Mouse (Mus musculus) intestine, embryonic 16.5 days (tissue): ENCODE results near the gene Dhx37. TPM values are rescaled to one million over a fixed set of nuclear protein-coding genes. Genes with fewer than 3 reads are reported as not detected.

Source experiments
- ATAC-seq: fragments of 200-750 bp; cut with Nextera tagmentation; 2 replicates; pipeline ENCODE4 v1.8.0; 2017; ENCODE audit warnings: moderate TSS enrichment, moderate library complexity
- H3K27ac ChIP-seq: fragments of 300-500 bp; sonication (generic); 2 replicates; pipeline ENCODE4 v1.5.1; 2014; ENCODE audit warnings: mild to moderate bottlenecking, low read length
- H3K27me3 ChIP-seq: fragments of 300-500 bp; sonication (generic); replicated peaks from 2 replicates; pipeline ENCODE4 v1.6.1; 2014; ENCODE audit warnings: low read length, control low read depth, mixed read lengths; ENCODE audit not compliant: control insufficient read depth, insufficient read depth
- H3K36me3 ChIP-seq: fragments of 300-500 bp; sonication (generic); 2 replicates; pipeline ENCODE4 v1.6.1; 2014; ENCODE audit warnings: low read length, control low read depth; ENCODE audit not compliant: control insufficient read depth, insufficient read depth
- H3K4me1 ChIP-seq: fragments of 300-500 bp; sonication (generic); 2 replicates; pipeline ENCODE4 v1.6.1; 2014; ENCODE audit warnings: low read length, control low read depth, mixed read lengths; ENCODE audit not compliant: control insufficient read depth, insufficient read depth
- H3K4me2 ChIP-seq: fragments of 300-500 bp; sonication (generic); 2 replicates; pipeline ENCODE4 v1.6.1; 2014; ENCODE audit warnings: low read depth, low read length, control low read depth
- H3K4me3 ChIP-seq: fragments of 300-500 bp; sonication (generic); 2 replicates; pipeline ENCODE4 v1.5.1; 2014; ENCODE audit warnings: mild to moderate bottlenecking, low read length
- H3K9ac ChIP-seq: fragments of 300-500 bp; sonication (generic); 2 replicates; pipeline ENCODE4 v1.6.1; 2014; ENCODE audit warnings: low read depth, low read length
- H3K9me3 ChIP-seq: fragments of 300-500 bp; sonication (generic); 2 replicates; pipeline ENCODE4 v1.6.1; 2016; ENCODE audit warnings: low read length, control low read depth; ENCODE audit not compliant: control insufficient read depth
- WGBS: fragments of 180-500 bp; shearing (Covaris S2); extraction: QIAGEN DNeasy Blood & Tissue Kit; methylation state at CpG from one replicate; pipeline ENCODE4 v1.1.7; 2014; 5-methylcytosine and 5-hydroxymethylcytosine counted together
- polyA plus RNA-seq: library from polyadenylated mRNA; unstranded; fragments of >200 nt; fragmentation: Nextera tagmentation; extraction: Ambion mirVana; gene quantifications from 2 replicates; pipeline ENCODE4 v1.2.1, GENCODE M21; 2015

Dhx37 gene
- polyA plus RNA-seq, 1 experiment from 2014 or later, result 10.2 TPM

GRCm38 (mm10) chr5:125457538-125457937 is 23.6 kb upstream of the Dhx37 start:
- H3K9me3 ChIP-seq, result no peaks in the 10 kb centered on the region
- H3K27me3 ChIP-seq, result no peaks in the 10 kb centered on the region
- no peak overlapping the region for H3K4me3 ChIP-seq
- ATAC-seq, result no peak
- H3K27ac ChIP-seq, result no peak overlapping the region
- WGBS, result 86% methylated on average over 6 of the region's 6 CpGs
- no peak overlapping the region for H3K9ac ChIP-seq
- no peak overlapping the region for H3K4me2 ChIP-seq
- no peaks in the 10 kb centered on the region for H3K4me1 ChIP-seq
- H3K36me3 ChIP-seq, result peaks cover 3% of the 10 kb centered on the region; the same call in 1 of the 2 replicates

GRCm38 (mm10) chr5:125456100-125456499 is 22.2 kb upstream of the Dhx37 start:
- ATAC-seq, result no peak
- Histone ChIP-seq H3K27me3 (no peaks in the 10 kb centered on the region), H3K9me3 (no peaks in the 10 kb centered on the region), H3K36me3 (peaks cover 3% of the 10 kb centered on the region; the same call in 1 of the 2 replicates), H3K4me3 (no peak overlapping the region), H3K4me2 (no peak overlapping the region), H3K9ac (no peak overlapping the region), H3K27ac (no peak overlapping the region), H3K4me1 (no peaks in the 10 kb centered on the region)
- 86% methylated on average over 6 of the region's 6 CpGs for WGBS

- no peak overlapping the region for H3K4me3 ChIP-seq
- WGBS, result 89% methylated on average over 9 of the region's 9 CpGs
- ATAC-seq, result 0 out of 2 replicates have a peak, but pooled peaks have one; percentile 36
- H3K9ac ChIP-seq, result no peak overlapping the region
- no peak overlapping the region for H3K4me2 ChIP-seq
- peaks cover 3% of the 10 kb centered on the region; the same call in 1 of the 2 replicates for H3K36me3 ChIP-seq
- no peak overlapping the region for H3K27ac ChIP-seq
- no peaks in the 10 kb centered on the region for H3K27me3 ChIP-seq
- no peaks in the 10 kb centered on the region for H3K4me1 ChIP-seq
- H3K9me3 ChIP-seq, result no peaks in the 10 kb centered on the region
Measured at GRCm38 (mm10) chr5:125452573-125452972, 18.7 kb upstream of the Dhx37 start.

- no peaks in the 10 kb centered on the region for H3K9me3 ChIP-seq
- H3K27ac ChIP-seq, result no peak overlapping the region
- no peaks in the 10 kb centered on the region for H3K4me1 ChIP-seq
- no peaks in the 10 kb centered on the region for H3K27me3 ChIP-seq
- peaks cover 2% of the 10 kb centered on the region; the same call in 1 of the 2 replicates for H3K36me3 ChIP-seq
- 74% methylated on average over 5 of the region's 5 CpGs for WGBS
- no peak overlapping the region for H3K4me2 ChIP-seq
- no peak overlapping the region for H3K9ac ChIP-seq
- ATAC-seq, result no peak
- no peak overlapping the region for H3K4me3 ChIP-seq
Measured at GRCm38 (mm10) chr5:125449306-125449705, 15.4 kb upstream of the Dhx37 start.

GRCm38 (mm10) chr5:125448631-125449030 is 14.7 kb upstream of the Dhx37 start:
- no peak overlapping the region for H3K9ac ChIP-seq
- no peak overlapping the region for H3K27ac ChIP-seq
- H3K36me3 ChIP-seq, result no peaks in the 10 kb centered on the region; the same call in 1 of the 2 replicates
- 87% methylated on average over 4 of the region's 4 CpGs for WGBS
- no peak for ATAC-seq
- no peaks in the 10 kb centered on the region for H3K9me3 ChIP-seq
- H3K4me2 ChIP-seq, result no peak overlapping the region
- no peak overlapping the region for H3K4me3 ChIP-seq
- H3K27me3 ChIP-seq, result no peaks in the 10 kb centered on the region
- H3K4me1 ChIP-seq, result 0 out of 2 replicates have a peak, but pooled peaks cover under 1% of the 10 kb centered on the region

- no peaks in the 10 kb centered on the region for H3K9me3 ChIP-seq
- no peak overlapping the region for H3K4me3 ChIP-seq
- no peaks in the 10 kb centered on the region; the same call in 1 of the 2 replicates for H3K36me3 ChIP-seq
- no peak for ATAC-seq
- no peak overlapping the region for H3K9ac ChIP-seq
- H3K4me1 ChIP-seq, result peaks cover 2% of the 10 kb centered on the region; the same call in 1 of the 2 replicates
- no peak overlapping the region for H3K27ac ChIP-seq
- H3K27me3 ChIP-seq, result no peaks in the 10 kb centered on the region
- no peak overlapping the region for H3K4me2 ChIP-seq
- 72% methylated on average over 3 of the region's 3 CpGs for WGBS
Measured at GRCm38 (mm10) chr5:125448026-125448425, 14.1 kb upstream of the Dhx37 start.

GRCm38 (mm10) chr5:125446344-125446743 is 12.4 kb upstream of the Dhx37 start:
- peaks cover 9% of the 10 kb centered on the region for H3K4me1 ChIP-seq
- no peaks in the 10 kb centered on the region for H3K27me3 ChIP-seq
- H3K9ac ChIP-seq, result no peak overlapping the region
- no peak overlapping the region for H3K27ac ChIP-seq
- H3K9me3 ChIP-seq, result no peaks in the 10 kb centered on the region
- ATAC-seq, result no peak
- no peak overlapping the region for H3K4me2 ChIP-seq
- H3K4me3 ChIP-seq, result no peak overlapping the region
- no peaks in the 10 kb centered on the region for H3K36me3 ChIP-seq
- 80% methylated on average over 7 of the region's 7 CpGs for WGBS

GRCm38 (mm10) chr5:125444554-125444953 is 10.6 kb upstream of the Dhx37 start:
- no peak overlapping the region for H3K4me3 ChIP-seq
- H3K9ac ChIP-seq, result no peak overlapping the region
- H3K27ac ChIP-seq, result no peak overlapping the region
- H3K27me3 ChIP-seq, result no peaks in the 10 kb centered on the region
- H3K9me3 ChIP-seq, result no peaks in the 10 kb centered on the region
- no peaks in the 10 kb centered on the region for H3K36me3 ChIP-seq
- ATAC-seq, result no peak
- no peak overlapping the region for H3K4me2 ChIP-seq
- peaks cover 9% of the 10 kb centered on the region for H3K4me1 ChIP-seq
- 77% methylated on average over 4 of the region's 4 CpGs for WGBS

GRCm38 (mm10) chr5:125443915-125444314 is 10.0 kb upstream of the Dhx37 start:
- 81% methylated on average over 3 of the region's 3 CpGs for WGBS
- no peaks in the 10 kb centered on the region for H3K36me3 ChIP-seq
- H3K9ac ChIP-seq, result no peak overlapping the region
- H3K4me2 ChIP-seq, result no peak overlapping the region
- H3K9me3 ChIP-seq, result no peaks in the 10 kb centered on the region
- no peak overlapping the region for H3K4me3 ChIP-seq
- H3K27ac ChIP-seq, result no peak overlapping the region
- peaks cover 9% of the 10 kb centered on the region for H3K4me1 ChIP-seq
- no peak for ATAC-seq
- no peaks in the 10 kb centered on the region for H3K27me3 ChIP-seq

GRCm38 (mm10) chr5:125443335-125443734 is 9.4 kb upstream of the Dhx37 start:
- no peak for ATAC-seq
- Histone ChIP-seq H3K4me1 (peaks cover 9% of the 10 kb centered on the region), H3K9ac (no peak overlapping the region), H3K27me3 (no peaks in the 10 kb centered on the region), H3K36me3 (no peaks in the 10 kb centered on the region), H3K4me2 (no peak overlapping the region), H3K27ac (no peak overlapping the region), H3K9me3 (no peaks in the 10 kb centered on the region), H3K4me3 (no peak overlapping the region)
- 88% methylated on average over 5 of the region's 5 CpGs for WGBS
